Mouse (Mus musculus): Measurements from ENCODE around the gene Rpl19. TPM values are rescaled to one million over a fixed set of nuclear protein-coding genes. Genes with fewer than 3 reads are reported as not detected.

The Rpl19 gene
- total RNA-seq, 2 experiments from 2014 or later, result 1,275 to 1,278 TPM

DNA sequence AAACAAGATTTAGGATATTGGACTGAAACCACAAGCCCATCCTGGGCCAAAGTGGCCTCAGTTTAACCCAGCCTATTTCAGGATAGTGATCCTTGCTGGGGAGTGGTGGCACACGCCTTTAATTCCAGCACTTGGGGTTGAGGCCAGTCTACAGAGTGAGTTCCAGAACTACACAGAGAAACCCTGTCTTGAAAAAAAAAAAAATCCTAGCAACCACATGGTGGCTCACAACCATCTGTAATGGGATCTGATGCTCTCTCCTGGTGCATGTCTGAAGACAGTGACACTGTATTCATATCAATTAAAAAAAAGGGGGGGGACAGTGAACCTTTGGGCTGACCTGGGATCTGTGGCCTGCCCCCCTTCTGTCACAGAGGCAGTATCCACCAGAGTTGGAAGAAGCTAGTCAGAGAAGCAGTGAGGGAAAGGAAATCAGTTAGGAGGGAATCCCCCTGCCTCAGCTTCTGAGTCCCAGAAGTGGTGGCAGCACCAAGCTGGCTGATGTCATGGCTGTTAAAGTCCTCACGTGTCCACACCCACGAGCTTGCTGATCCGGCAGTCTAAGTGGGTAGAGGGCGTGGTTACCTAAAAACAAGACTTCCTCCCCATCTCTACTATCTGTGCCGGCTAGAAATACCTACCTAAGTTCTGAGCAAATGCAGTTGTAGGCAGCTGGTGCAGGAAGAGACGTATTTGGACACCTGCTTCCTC is 27.5 kb upstream of the Rpl19 start:
- no peak for DNase-seq

DNA sequence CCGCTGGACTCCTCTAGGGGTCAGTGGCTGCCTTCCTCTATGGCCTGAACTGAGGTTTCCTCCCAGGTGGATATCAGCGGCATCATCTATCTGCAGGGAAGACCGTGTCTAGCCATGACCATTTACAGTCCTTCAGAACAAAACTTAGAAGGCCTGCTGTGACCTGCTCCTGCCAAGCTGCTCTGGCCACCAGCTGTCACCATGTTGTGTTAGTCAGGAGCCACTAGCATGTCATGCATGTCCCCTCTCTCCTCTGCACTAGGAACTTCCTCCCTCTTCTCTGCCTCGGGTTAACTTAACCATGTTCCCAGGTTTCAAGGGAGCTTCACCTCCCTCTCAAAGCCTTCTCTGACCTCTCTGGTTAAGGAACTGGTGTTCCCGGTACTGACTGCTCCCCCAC is 26.8 kb upstream of the Rpl19 start:
- no peak for DNase-seq

DNA sequence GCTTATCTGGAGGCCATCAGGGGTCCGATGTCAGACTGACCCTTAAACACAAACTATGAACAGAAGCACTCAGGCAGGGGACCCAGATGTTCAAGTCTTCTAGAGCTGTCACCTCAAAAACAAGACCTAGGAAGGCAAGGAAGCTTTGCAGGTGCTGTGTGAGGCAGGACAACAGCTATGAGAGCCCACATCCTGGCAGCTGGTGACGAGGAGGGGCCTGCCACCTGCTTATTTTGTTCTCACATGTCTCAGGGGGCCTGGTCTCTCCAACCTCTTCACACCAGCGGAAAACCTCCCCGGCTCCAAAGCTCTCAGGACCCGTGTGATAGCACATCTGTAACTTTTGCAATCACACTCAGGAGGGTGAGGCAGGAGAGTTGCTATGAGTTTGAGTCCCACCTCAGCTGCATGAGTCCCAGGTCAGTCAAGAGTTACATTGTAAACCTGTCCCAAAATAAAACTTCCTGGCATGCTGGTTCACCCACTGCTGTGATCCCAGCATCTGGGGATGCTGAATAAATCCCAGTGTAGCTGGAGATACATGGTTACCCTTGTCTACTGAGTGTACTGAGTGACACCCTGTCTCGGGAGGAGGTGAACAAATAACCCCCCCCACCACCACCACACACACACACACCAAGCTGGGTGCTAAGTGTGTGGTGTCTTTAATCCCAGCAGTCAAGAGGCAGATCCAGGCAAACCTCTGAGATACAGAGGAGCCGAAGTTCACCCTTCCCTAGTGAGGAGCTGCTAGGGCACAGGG is 26.0 kb upstream of the Rpl19 start:
- no peak for DNase-seq

DNA sequence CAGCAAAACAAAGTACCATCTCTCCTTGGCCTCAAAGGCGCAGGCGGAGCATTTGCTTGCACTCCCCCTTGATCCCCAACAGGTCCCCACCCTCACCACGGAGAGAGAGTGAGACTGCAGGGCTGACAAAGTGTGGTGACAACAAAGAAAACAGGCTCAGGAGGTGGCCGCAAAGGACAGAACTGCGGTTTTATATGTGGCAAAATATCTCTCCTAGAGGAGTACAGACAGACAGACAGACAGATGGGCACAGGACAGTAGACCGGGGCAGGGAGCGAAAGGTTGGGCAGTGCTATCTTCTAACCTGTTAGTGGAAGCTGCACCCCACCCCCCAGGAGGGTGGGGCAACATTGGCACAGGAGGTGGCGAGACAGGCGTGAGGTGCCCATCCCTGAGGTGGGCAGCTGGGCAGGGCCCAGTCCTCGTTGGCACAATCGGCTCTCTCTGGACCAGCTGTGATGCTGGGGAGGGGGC is 25.1 kb upstream of the Rpl19 start:
- no peak for DNase-seq

DNA sequence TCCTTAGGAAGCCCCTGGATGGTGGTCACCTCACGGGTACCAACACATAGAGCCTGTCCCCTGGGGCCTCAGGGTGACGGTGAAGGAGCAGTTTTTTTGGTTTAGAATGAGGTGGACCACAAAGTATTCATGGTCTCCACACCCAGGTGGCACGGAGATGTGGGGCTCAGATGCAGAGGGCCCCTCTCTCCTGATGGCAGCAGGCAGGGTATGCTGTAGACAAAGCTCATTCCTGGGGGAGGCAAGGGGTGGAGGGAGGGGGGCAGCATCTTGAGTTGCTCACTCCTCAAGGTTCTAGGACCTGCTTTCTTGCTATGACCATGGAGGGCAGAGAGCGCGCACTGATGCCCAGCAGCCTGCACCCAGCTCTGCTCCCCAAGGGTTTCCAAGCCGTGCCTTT is 24.5 kb upstream of the Rpl19 start:
- no peak for DNase-seq

DNA sequence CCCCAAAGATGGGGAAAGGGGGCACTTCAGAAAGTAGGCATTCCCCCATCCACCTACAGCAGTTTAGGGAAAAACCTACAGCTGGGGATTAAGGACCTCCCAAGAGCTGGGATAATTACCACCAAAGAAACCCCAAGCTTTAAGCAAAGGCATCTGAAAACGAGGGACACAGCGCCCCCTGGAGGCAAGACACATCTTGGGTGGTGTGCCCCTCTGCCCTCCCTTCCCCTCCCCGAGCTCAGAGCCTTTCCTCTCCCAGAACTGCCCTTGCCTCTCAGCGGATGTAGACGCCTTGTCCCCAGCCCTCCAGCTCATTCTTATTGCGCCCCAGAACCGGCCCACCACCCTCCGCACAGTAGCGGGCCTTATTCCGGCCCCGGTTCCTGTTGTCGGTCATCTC is 23.9 kb upstream of the Rpl19 start:
- DNase-seq, result peak; percentile 86

DNA sequence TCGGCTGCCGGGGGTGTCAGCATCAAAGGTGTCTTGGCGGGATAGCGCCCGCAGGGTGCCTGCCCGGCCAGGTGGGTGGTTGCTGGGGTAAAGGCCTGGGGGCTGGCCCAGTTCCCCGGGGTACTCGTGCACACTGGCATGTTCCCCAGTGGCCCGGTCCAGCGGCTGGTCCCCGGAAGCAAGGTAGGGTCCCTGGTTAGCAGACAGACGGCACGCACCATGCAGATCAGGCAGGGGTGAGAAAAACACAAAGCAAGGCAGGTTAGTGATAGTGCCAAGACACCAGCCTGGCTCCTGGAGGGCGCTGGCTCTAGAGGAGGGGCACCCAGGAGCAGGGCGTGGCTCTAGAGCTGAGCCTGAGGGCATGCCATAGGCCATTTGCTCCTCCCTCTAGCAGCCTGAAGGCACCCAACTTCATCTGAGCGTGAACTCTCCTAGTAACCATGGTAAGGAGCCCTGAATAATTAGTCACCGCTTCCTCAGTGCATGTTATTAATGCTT is 23.3 kb upstream of the Rpl19 start:
- no peak for DNase-seq

DNA sequence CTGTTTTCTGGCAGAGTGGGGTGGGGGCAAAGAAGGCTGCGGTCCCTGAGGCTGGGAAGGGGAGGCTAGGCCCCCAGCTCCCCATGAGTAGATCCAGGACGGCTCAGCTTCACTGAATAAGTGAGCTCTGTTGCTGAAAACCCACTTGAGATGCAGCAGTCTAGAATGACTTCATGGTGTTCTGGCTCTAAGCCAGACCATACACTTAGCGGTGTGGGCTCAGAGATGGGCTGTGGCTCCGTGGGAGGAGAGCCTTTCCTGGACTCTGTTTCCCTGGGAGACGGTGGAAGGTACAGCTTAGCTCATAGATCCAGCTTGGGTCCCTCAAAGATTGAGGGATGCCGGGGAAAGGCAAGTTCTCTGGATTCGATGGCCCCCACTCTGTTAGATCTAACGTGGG is 22.3 kb upstream of the Rpl19 start:
- no peak for DNase-seq

DNA sequence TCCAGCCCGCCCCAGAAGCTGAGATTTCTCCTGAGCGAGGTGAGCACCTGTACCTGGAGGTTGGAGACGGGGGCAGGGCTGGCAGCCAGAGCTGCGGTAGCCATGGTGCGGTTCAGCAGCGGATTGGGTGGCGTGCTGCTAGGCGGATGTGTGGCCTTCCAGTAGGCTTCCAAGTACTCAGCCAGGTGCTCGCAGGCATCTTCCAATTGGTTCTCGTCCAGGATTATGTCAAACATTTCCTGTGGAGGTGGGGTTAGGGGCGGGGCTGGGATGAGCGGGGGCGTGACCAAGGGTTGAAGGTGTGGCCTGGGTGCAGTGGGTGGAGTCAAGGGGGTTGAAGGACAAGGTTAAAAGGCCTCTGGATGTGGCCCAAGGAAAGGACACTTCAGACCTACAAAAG is 21.4 kb upstream of the Rpl19 start:
- no peak for DNase-seq

DNA sequence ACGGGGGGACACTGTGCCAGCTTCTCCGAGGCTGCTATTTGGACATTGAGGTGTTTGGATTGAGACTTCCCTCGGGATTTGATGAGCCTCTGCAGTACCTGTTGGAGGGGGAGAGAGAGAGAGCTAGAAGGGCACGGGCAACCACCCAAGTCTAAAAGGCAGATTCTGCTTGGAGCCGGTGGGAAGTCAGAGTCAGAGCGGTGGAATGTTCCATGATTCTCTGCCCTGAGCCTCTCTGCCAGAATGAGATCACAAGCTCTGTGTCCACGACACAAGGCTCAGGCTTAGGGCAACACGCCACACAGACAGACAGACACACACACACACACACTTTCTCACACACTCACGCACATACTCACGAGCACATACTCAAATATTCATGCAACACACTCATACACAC is 20.8 kb upstream of the Rpl19 start:
- peak; percentile 57 for DNase-seq

DNA sequence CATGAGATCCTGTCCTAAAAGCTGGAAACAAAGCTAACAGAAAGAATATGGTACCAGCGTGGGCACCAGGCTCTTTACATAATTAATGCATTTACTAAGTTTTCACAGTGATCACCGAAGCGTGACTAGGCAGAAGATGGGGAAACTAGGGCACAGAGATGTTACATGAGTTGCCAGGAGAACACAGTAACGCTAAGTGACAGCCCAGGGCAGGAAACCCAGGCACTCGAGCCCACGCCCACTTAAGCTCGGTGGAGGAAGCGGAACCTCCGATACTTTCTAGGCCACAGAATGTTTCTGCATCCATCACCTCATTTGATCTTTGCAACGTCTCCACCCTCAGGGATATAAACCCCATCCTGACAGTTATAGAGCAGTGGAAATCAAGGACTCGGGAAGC is 18.4 kb upstream of the Rpl19 start:
- no peak for DNase-seq

DNA sequence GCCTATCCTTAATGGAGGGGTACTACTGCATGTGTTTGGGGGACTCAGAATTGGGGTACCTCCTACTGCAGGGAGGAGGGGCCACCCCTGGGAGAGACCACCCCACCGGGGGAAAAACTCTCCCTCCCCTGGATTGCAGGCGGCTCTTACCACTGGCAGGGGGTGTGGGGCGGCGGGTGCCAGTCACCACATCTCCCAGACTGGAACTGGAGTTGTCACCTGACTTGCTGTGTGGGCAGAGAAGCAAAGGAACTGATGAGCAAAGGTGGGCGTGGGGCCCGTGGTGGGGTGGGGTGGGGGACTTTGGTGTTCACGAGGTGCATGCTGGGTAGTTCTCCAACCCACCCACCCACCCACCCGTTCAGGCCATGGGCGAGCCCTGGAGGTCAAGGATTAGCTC is 14.8 kb upstream of the Rpl19 start:
- no peak for DNase-seq

DNA sequence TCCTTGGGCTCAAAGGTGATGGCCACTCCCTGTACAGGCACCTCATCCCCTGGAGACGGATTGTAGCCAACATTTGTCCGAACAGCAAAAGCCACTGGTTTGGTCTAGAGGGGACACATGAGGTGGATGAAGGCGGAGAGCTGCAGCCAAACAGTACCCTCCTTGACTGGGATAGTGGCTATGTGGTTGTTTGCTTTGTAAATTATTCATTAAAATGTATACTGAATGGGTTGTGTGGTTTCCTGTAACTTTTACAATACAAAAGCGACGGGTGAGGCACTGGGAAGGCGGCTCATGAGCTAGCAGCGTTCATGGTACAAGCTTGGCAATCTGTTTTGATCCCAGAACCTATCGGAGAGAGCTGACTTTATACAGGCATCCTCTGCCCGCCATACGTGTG is 13.7 kb upstream of the Rpl19 start:
- DNase-seq, result no peak

DNA sequence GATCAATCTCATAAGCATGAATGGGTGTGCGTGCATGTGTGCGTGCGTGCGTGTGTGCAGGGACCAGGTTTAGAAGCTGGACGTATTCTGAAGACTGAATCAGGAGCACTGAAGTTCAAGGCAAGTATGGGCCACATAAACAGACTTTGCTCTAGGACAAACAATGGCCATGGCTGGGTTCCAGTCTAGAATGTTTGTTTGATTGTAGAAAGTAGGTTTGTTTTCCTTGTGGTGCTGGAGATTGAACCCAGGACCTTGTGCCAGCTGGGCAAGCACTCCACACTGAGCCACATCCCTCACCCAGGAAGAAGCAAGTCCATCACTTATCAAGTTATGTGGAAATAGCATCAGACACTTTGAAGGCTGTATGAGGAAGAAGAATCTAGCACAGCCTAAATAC is 10.3 kb upstream of the Rpl19 start:
- DNase-seq, result no peak

DNA sequence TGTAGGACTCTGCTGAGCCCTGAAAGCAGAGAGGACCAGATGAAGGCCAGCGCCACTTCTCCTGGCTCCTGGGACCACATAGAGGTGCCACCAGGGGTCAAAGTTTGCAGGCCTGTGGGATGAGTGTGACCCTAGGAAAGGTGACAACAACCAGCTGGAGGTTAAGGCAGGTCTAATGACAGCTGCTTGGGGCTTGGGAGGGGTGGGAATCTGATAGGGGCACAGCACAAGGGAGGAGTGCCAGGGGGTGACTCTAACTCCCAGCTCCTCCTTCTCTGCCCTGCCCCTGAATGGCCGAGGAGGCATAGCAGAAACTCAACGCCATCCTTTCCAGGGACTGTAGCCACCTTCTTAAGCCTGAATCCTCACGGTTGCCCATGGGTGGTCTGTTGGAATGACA is 9.7 kb upstream of the Rpl19 start:
- no peak for DNase-seq

DNA sequence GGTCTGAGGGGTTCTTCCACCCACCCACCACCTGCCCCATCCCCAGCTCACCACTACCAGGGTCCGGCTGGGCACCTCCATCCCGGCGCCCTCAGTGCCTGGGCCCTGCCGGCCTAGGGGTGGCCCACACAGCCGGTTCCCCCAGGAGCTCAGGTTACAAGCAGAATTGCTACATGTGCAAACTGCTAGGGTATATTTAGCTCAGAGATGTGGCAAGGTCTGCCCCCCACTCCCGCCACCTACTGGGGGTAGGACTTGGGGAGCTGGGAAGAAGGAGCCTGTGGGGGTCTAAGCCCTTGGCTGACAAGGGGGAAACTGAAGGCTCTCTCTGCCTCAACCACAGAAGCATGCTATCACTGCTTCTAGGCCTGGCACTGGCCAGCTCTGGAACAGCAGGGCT is 8.3 kb upstream of the Rpl19 start:
- DNase-seq, result no peak

DNA sequence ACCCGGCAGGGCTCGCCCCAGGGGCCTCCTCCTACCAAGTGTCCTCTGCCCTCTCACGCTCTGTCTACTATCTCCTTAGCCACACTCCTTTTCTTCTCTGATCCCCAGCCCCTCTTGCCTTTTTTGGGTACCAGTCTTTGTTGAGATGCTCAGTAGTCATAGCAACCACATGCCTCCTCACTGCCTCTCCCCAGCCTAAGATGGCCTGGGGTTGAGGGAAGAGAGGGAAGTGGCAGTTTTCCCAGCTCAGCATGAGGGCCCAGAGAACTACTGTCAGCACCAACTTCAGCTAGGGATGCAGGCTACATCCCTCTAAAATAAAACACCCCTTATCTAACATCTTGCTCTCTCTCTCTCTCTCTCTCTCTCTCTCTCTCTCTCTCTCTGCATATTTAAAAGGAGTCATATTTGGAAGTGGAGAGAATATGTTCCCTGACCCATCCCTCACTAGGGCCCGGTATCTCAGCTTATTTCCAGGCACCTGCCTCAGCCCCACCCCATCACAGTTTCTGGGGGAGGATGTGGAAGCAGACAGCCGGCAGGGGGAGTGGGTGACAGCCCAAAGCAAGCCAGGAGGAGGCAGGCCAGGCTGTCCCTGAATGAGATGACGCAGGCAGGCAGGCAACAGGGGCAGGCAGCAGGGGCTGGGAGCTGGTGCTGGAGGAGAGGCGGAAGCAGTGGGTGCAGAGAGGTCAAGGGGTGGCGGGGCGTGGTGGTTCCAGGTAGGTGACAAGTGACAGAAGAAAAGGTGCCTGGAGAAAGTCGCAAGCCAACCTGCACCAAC is 7.5 kb upstream of the Rpl19 start:
- DNase-seq, result peak; percentile 51

DNA sequence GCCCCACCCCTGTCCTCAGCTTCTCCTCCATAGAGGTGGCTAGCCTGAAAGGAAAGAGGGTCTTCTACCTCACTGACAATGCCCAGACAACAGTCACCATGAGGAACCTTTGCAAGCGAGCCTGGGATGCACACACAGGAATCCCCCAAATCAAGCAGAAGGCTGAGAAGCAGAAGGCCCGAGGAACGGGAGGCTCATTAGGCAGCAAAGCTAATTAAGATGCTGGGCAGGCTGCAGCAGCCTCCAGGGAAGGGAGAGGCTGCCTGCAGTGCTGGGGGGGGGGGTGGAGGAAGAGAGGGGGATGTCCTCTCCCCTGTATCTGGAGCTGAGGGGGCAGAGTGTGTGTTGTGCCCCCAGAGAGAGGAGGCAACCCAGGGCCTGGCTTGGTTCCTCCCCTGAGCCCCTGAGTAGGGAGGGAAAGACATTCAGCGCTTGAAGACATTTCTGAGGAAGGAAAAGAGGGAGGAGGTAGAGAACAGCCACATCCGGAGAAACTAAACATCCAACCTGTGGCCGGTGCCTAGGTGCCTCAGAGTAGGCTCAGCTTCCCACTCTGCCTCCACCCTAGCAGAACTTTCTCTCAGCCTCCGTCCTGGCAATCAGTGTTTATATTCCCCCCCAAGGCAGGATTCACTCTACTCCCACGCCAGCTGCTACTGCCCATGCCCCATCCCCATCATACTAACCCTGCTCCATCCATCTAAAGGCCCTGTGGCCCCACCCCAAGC is 6.5 kb upstream of the Rpl19 start:
- DNase-seq, result no peak

DNA sequence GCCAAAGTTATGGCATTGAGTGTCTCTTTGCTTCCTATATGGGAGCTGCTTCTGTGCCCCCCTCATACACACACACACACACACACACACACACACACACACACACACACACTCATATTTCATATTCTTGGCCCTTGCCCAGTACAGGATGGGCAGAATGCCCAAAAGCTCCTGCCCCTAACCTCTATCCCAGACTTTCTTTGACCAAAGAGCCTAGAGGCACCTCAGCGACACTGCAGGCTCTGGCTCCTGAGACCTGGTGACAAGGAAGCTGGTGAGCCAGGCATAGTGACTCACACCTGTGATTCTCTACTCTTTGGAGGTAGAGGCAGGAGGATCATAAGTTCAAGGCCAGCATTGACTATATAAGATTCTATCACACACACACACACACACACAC is 5.8 kb upstream of the Rpl19 start:
- DNase-seq, result peak; percentile 62

DNA sequence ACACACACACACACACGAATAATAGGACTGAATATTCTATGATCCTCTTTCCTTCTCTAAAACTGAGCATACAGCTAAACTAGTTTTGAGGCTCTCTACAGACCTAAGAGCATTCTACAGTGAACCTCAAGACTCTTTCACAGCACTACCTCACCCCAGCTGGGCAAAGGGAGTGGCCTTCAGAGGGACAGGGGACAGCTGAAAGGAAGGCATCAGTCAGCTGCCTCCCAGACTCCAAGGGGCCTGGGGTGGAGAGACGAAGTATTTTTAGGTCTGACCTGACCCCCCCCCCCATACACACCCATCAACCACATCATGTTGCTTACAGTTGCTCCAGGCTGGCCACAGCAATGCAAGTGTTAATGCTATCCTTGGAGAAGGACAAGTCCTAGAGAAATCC is 5.4 kb upstream of the Rpl19 start:
- DNase-seq, result no peak

DNA sequence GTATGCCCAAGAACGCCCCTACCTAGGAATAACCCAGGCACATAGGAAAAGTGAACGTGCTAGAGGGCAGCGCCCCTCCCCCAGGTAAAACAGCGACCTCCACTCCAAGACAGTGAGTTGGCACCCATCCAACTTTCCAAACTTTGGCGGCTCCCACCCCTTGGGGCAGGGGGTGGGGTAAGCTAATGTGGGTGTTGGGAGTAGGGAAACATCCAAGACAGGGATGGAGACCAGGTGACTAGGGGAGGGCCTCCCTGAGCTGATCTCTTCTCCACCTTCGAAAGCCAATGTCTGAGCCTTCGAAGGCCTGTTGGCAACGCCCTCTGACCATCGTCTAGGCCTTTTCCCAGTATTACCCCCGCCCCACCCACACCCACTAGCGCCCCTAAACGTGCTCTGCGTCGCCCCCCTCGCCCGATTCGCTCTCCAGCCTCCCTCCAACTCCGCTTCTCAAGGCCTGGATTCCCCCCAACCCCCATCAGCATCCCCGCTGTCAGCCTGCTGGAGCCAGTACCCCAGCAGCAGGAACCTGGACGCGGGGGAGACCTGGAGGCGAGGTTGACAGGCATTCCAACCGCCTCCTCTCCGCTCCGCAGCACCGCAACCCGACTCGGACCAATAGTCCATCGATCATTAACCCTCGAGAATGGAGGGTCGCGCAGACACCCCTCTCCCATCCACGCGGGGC is 4.8 kb upstream of the Rpl19 start:
- DNase-seq, result peak; percentile 49

DNA sequence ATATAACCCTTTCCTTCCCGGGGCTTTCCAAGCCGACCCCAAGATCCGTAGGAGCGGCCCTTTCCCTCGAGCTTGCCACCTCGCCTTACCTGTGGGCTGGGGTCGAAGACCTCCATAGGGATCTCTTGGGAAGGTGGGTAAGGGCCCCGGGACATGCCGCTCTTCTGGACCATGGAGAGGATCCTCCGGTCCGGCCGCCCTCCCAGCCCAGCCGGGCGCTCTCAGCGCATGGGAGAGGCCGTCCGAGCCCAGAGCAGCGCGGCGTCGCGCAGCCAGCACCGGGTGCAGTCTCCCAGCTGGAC is 4.3 kb upstream of the Rpl19 start:
- DNase-seq, result no peak

Measured in adrenal gland, postnatal 10 days (tissue).